Mouse (Mus musculus) adrenal gland, adult 2 months (tissue): Measurements from ENCODE around the gene Dgki. TPM values are rescaled to one million over a fixed set of nuclear protein-coding genes. Genes with fewer than 3 reads are reported as not detected.
A peak's percentile ranks its signal among the peaks of the same experiment; 100 is the strongest.

ENCODE experiments used
- DNase-seq: peaks from one replicate; pipeline ENCODE4 v3.0.0; 2021
- polyA plus RNA-seq: library from polyadenylated mRNA; depleted of rRNA; stranded (reverse); fragments of >200 nt; gene quantifications from 2 replicates; pipeline ENCODE4 v1.2.3, GENCODE M21; 2012
- total RNA-seq, 2 experiments: library from RNA; stranded (reverse); gene quantifications; 2 replicates each; pipeline ENCODE4 v1.2.3; 2021

Gene Dgki
- total and polyA plus RNA-seq, 3 experiments, result 0.53 to 2.6 (median 2.0) TPM

DNA sequence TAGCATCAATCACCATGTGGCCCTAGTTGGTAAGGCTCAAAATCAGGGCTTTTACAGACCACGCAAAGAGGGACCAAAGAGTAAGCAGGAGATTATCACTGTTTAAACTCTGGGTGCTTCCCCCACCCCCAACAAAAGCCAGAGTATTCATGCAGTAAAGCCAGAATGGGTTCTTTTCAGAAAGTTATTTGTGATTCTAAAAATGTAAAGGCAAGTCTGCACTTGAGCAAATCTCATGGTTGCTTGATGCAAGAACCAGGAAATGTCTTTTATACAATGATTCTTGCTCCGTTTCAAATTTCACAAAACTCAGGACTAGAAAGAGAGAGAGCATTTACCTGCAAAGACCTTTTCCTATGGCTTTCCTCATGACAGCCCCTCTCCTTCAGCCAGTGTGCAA is 7.9 kb downstream of the Dgki start:
- no peak for DNase-seq

DNA sequence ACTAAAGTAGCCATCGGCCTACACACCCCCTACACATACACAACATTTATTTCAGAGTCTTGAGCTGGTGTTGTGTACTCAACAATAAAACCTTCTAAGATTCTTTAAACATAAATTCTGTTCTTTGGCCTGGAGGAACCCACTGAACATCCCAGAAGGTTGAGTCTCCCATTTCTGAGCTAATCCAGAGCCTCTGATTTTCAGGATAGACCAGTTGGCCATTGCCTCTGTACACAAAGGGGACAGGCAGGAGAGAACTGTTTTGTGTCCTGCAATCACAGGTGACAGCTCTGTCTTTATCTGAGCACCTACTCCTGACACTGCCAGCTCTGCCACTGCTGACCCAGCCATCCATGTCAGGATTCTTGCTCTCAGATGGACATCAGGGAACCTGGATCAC is 8.8 kb downstream of the Dgki start:
- no peak for DNase-seq

DNA sequence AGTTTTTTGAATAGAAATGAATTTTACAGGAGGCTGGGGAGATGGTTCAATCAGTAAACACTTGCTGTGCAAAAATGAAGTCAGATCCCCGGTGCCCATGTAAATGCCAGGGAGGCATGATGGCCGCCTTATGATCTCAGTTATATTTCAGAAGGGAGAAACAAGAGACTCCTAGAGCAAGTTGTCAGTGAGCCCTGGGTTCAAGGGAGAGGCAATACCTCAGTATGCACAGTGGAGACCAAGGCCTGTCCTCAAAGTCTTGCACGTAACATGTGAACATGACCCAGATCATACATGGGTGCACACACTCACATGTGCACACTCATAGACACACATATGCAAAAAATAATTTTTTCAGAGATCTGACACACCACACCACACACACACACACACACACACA is 9.3 kb downstream of the Dgki start:
- no peak for DNase-seq

DNA sequence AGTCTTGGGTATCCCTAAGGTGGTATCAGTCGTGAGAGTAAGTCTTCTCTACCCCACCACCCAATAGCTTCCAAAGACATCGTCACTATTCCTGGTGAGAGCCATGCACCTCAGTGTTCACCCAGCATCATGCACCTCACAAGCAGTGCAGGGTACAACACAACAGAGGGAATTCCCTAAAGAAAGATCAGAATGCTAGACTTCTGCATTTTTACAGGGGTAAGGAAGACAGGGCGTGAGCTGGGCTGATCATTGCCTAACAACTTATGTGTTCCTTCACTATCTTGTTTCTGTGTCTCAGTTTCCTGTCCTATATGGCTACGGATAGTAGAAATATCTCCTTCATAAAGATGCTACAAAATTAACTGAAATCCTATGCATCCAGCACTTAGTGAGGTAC is 13.8 kb downstream of the Dgki start:
- DNase-seq, result no peak

GRCm38 (mm10) chr6:37284879-37285278 is 15.1 kb downstream of the Dgki start:
- no peak for DNase-seq

GRCm38 (mm10) chr6:37283336-37283735 is 16.6 kb downstream of the Dgki start:
- DNase-seq, result peak; percentile 48

- DNase-seq, result no peak
These were observed 17.3 kb downstream of the Dgki start for GRCm38 (mm10) chr6:37282659-37283058.

GRCm38 (mm10) chr6:37276834-37277715 is 22.9 kb downstream of the Dgki start:
- DNase-seq, result peak; percentile 83

- no peak for DNase-seq
These were observed 23.8 kb downstream of the Dgki start for GRCm38 (mm10) chr6:37276181-37276580.

DNA sequence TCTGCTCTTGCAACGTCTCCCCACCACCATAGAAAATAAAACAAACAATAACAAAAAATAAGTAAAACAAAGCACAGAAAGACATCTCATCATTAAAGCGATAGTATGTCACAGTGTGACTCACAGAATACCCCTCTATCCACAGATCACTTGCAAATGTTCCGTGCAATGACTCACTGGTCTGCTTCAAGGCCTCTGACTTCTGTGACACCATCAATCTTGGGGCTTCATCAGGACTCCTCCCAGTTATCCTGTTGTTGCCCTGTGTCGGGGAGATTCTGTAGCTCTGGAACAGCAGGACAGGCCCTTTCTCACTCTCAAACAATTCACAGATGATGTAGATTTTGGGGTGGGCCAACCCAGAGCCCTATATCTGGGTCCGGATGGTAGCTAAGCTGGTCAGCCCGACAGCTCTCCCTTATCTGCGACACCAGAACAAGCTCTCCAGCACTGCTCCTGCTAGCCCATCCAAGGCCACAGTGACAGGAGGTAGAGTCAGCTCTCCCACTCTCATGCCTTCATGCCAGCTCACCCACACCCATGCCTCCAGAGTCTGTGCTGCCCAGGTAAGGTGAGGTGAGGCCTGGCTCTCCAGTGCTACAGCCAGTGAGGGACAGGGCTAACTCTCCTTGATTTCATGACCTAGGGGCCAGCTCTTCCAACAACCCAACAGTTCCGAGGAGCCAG is 28.9 kb downstream of the Dgki start:
- DNase-seq, result peak; percentile 86

DNA sequence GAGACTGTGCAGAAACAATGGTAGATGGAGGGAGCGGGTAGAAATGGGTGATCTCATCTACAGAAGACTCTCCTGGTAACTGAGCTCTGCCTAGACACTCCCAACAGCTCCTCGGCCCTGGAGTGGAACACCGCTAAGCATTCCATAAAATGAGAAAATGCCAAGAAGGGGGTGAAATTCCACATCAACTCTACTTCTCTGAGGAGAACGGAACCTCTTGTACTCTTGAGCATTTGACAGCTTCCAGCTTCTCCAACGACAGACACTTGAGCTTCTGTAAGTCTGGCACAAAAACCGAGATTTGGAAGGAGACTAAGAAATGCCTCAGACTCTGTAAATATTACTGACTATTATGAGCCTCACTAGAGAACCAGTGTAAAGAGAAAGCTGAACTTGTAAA is 31.4 kb downstream of the Dgki start:
- no peak for DNase-seq

GRCm38 (mm10) chr6:37267952-37268351 is 32.0 kb downstream of the Dgki start:
- DNase-seq, result no peak

GRCm38 (mm10) chr6:37262486-37262885 is 37.5 kb downstream of the Dgki start:
- DNase-seq, result no peak

GRCm38 (mm10) chr6:37261236-37261852 is 38.6 kb downstream of the Dgki start:
- no peak for DNase-seq

GRCm38 (mm10) chr6:37258662-37259061 is 41.3 kb downstream of the Dgki start:
- no peak for DNase-seq

- DNase-seq, result no peak
These were observed 45.8 kb downstream of the Dgki start for GRCm38 (mm10) chr6:37254144-37254543.

- no peak for DNase-seq
These were observed 47.4 kb downstream of the Dgki start for GRCm38 (mm10) chr6:37252536-37252935.

DNA sequence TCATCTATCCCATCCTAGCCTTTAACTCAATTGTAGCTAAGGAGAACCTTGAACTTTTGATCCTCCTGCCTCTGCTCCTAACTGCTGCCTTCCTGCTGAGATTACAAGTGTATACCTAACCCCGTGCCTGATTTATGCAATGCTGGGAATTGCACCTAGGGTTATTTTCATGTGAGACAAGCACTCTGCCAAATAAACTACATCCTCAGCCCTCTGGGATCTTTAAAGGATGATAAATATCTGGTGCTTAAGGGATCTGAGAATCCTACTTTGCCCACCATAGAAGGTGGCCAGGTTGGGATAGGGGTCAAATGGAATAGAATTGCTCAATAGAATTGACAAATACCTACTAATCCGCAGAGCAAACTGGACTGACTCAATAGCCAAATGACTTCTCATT is 49.3 kb downstream of the Dgki start:
- no peak for DNase-seq

DNA sequence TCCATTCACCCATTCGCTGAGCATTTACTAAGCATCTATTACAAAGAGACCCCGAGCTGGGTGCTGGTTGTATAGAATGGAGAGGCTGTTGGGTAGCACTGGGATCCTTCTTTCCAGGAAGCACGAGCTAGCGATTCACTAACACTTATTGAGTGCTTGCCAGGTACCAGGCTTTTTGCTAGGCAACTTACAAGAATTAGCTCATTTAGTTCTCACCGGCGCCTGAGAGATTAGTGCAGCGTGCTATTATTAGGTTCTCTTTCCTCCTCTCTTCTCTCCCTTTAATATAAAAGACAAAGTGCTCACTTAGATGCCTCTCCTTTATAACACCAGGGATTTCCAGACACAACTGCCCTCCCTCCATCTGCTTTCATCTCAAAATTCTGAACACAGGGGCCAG is 54.2 kb downstream of the Dgki start:
- DNase-seq, result no peak

DNA sequence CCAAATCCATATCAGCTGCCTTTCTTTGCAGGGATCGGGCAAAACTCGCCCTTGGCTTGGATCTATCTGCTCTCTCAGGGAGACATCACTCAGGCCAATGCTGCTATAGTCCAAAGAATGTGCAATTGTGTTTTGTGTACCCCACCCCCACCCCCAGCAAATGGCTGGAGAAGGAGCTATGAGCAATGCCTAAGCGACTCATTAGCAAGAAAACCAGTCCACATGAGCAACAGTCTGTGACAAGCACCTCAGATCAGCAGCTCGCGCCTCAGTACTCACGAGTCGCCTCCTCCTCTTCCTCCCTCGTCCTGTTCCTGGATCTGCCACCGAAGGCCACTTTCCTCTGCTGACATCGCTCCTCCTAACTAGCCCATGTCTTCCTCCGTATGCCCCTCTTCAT is 55.9 kb downstream of the Dgki start:
- DNase-seq, result no peak

GRCm38 (mm10) chr6:37242769-37243121 is 57.2 kb downstream of the Dgki start:
- DNase-seq, result no peak

GRCm38 (mm10) chr6:37242100-37242768 is 57.8 kb downstream of the Dgki start:
- no peak for DNase-seq

- no peak for DNase-seq
These were observed 58.5 kb downstream of the Dgki start for GRCm38 (mm10) chr6:37241434-37241833.
